Mouse (Mus musculus): ENCODE data around the gene Pfdn5.

- TF ChIP-seq USF1 (IDR thresholded peaks at IDR 0.05; ENCODE audit: low read depth) (no peak), E2F4 (IDR thresholded peaks at IDR 0.05; ENCODE audit: insufficient read depth) (no peak), REST (IDR thresholded peaks at IDR 0.05; ENCODE audit: insufficient read depth, insufficient read length) (no peak), POLR2A (IDR thresholded peaks at IDR 0.05; ENCODE audit: insufficient read length, low read depth) (no peak), POLR2AphosphoS2 (IDR thresholded peaks at IDR 0.05; ENCODE audit: insufficient read length, low read depth) (no peak), MYOG (IDR thresholded peaks at IDR 0.05; ENCODE audit: control insufficient read depth in 1 of 3, insufficient read depth in 1 of 3, insufficient read length in 2 of 3, low read depth in 2 of 3) (no peak), CEBPB (IDR thresholded peaks at IDR 0.05; ENCODE audit: insufficient read depth, poor library complexity, severe bottlenecking) (no peak), MYOD1 (IDR thresholded peaks at IDR 0.05; ENCODE audit: control insufficient read depth in 1 of 3, insufficient read length in 2 of 3, low read depth in 2 of 3) (no peak), TCF3 (IDR thresholded peaks at IDR 0.05; ENCODE audit: insufficient read length, low read depth) (no peak), TCF12 (IDR thresholded peaks at IDR 0.05; ENCODE audit: insufficient read depth, poor library complexity, severe bottlenecking) (no peak), SRF (IDR thresholded peaks at IDR 0.05; ENCODE audit: control insufficient read depth, insufficient read length, low read depth) (no peak), MAX (IDR thresholded peaks at IDR 0.05; ENCODE audit: low read depth) (no peak)
Measured at GRCm38 (mm10) chr15:102362648-102363047, 36.7 kb downstream of the Pfdn5 start.

Data from myocyte (in vitro differentiated cells).